Mouse (Mus musculus): ENCODE measurements around the gene Dusp9. TPM values are rescaled to one million over a fixed set of nuclear protein-coding genes. Genes with fewer than 3 reads are reported as not detected.
A peak's percentile ranks its signal among the peaks of the same experiment; 100 is the strongest.

Gene Dusp9
- polyA plus RNA-seq, 1 experiment: 8.4 TPM

DNA sequence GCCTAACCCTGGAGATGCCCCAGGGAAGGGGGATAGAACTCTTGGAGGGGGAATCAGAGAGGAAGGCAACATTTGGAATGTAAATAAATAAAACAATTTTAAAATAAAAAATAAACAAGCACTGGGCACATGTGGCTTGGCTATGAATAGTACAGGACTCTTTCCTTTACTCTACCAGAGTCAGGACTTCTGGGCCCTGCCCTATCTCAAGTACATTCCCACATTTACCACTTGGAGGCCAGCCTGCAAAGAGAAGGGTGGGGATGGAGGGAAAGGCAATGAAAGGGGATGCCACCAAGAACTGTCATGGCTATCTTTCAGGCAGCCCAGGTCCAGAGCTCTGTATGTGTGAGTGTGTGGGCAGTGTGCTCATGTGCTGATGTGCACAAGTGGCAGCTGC, 19.8 kb upstream of the Dusp9 start:
- no peaks in the 10 kb centered on the region for H3K27me3 ChIP-seq (replicated peaks; ENCODE audit: control insufficient read depth, insufficient read depth, low read length)
- DNase-seq: no peak
- no peak overlapping the region for H3K4me3 ChIP-seq (ENCODE audit: insufficient read depth, low read depth, low read length)
- H3K36me3 ChIP-seq (ENCODE audit: control insufficient read depth, insufficient read depth, low read length): no peaks in the 10 kb centered on the region
- no peaks in the 10 kb centered on the region for H3K4me1 ChIP-seq (ENCODE audit: control insufficient read depth, insufficient read depth, low read length)
- TF ChIP-seq CTCF (conservative IDR thresholded peaks at IDR 0.05; ENCODE audit: insufficient read depth, insufficient read length, low read depth, low read length): no peak
- TF ChIP-seq POLR2A (IDR thresholded peaks at IDR 0.05; ENCODE audit: low read depth, low read length): no peak
- no peak overlapping the region for H3K27ac ChIP-seq (ENCODE audit: insufficient read depth, low read depth, low read length)

DNA sequence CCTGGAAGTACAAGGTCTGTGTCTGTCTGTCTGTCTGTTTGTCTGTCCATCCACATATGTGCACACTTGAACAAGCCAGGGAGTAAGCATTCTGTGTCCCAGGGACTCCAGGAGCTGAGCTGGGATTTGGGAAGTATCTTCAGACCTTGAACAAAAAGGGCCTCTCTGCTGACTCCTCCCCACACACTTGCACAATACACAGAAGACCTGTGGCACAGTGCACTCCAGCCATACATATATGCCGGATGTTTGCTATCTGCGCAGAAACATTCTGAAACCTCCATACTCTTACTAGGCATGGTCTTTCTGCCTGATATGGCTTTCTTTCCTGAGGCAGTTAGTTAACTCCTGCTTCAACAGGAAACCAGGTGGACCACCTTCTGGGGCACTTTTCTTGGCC, 19.3 kb upstream of the Dusp9 start:
- Histone ChIP-seq H3K36me3 (ENCODE audit: control insufficient read depth, insufficient read depth, low read length) (no peaks in the 10 kb centered on the region), H3K4me1 (ENCODE audit: control insufficient read depth, insufficient read depth, low read length) (no peaks in the 10 kb centered on the region), H3K4me3 (ENCODE audit: insufficient read depth, low read depth, low read length) (no peak overlapping the region), H3K27me3 (replicated peaks; ENCODE audit: control insufficient read depth, insufficient read depth, low read length) (no peaks in the 10 kb centered on the region), H3K27ac (ENCODE audit: insufficient read depth, low read depth, low read length) (no peak overlapping the region)
- no peak for DNase-seq
- no peak for TF ChIP-seq CTCF (conservative IDR thresholded peaks at IDR 0.05; ENCODE audit: insufficient read depth, insufficient read length, low read depth, low read length)
- TF ChIP-seq POLR2A (IDR thresholded peaks at IDR 0.05; ENCODE audit: low read depth, low read length): no peak
- 98% methylated on average over 2 of the region's 2 CpGs for WGBS

DNA sequence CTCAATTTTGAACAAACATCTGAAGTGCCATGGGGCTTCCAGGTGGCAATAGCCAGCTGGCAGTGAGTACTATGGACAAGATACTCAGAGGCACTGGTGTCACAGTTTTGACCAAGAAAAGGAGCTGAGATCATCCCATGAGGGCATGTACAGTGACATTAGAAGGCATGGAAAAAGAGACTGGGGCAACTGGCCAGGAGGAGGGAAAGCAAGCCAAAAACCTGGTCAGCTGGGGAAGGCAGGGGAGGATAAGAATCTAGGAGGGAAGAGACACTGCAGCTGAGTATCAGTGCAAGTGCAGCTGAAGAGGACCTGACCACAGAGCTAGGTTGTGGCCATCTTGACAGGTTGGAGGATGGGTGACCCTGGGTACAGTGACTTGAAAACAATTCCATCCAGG, 12.2 kb upstream of the Dusp9 start:
- no peak for DNase-seq
- Histone ChIP-seq H3K4me3 (ENCODE audit: insufficient read depth, low read depth, low read length) (no peak overlapping the region), H3K4me1 (ENCODE audit: control insufficient read depth, insufficient read depth, low read length) (no peaks in the 10 kb centered on the region), H3K27ac (ENCODE audit: insufficient read depth, low read depth, low read length) (no peak overlapping the region), H3K27me3 (replicated peaks; ENCODE audit: control insufficient read depth, insufficient read depth, low read length) (no peaks in the 10 kb centered on the region), H3K36me3 (ENCODE audit: control insufficient read depth, insufficient read depth, low read length) (no peaks in the 10 kb centered on the region)
- TF ChIP-seq POLR2A (IDR thresholded peaks at IDR 0.05; ENCODE audit: low read depth, low read length) (no peak), CTCF (conservative IDR thresholded peaks at IDR 0.05; ENCODE audit: insufficient read depth, insufficient read length, low read depth, low read length) (no peak)

DNA sequence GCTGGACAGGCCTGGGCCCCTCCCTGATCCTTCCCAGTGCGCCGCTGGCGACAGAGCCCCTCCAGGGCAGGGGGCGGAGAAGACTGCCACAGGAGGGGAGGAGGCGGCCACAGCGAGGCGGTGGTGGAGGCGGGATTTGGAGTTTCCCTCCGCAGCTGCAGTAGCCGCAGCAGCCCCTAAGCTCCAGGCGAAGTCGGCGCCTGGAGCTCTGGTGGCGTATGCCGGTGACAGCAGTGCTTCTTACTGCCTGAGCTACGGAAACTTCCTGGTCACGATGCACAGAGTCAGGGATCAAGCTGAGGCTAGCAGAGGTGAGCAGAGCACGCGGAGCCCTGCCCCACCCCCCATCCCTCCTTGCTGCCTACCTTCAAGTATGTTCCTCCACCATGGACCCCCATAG, 3.8 kb upstream of the Dusp9 start:
- Histone ChIP-seq H3K27me3 (replicated peaks; ENCODE audit: control insufficient read depth, insufficient read depth, low read length) (no peaks in the 10 kb centered on the region), H3K4me3 (ENCODE audit: insufficient read depth, low read depth, low read length) (no peak overlapping the region), H3K4me1 (ENCODE audit: control insufficient read depth, insufficient read depth, low read length) (no peaks in the 10 kb centered on the region), H3K27ac (ENCODE audit: insufficient read depth, low read depth, low read length) (no peak overlapping the region), H3K36me3 (ENCODE audit: control insufficient read depth, insufficient read depth, low read length) (no peaks in the 10 kb centered on the region)
- no peak for TF ChIP-seq CTCF (conservative IDR thresholded peaks at IDR 0.05; ENCODE audit: insufficient read depth, insufficient read length, low read depth, low read length)
- TF ChIP-seq POLR2A (IDR thresholded peaks at IDR 0.05; ENCODE audit: low read depth, low read length): no peak
- WGBS: 9% methylated on average over 14 of the region's 19 CpGs
- no peak for DNase-seq

DNA sequence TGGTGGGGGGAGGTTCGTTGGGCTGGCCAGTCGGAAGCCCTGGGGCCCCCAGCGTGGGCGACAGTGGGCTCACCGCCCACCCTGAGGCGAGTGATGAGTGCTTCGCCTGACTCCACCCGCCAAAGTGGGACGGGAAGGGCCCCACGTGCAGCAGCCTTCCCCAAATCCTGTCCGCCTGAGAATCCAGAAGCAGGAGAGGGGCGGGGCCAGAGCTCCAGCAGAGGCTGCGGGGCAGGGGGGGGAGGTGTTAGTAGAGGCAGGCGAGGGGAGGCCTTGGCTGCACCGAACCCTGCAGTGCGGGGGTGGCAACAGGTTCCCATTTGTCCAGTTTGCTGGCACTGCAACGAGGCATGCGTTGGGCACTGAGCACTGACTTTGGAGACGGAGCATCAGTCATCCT, 1.8 kb upstream of the Dusp9 start:
- DNase-seq: no peak
- Histone ChIP-seq H3K4me1 (ENCODE audit: control insufficient read depth, insufficient read depth, low read length) (no peaks in the 10 kb centered on the region), H3K27me3 (replicated peaks; ENCODE audit: control insufficient read depth, insufficient read depth, low read length) (no peaks in the 10 kb centered on the region), H3K4me3 (ENCODE audit: insufficient read depth, low read depth, low read length) (no peak overlapping the region), H3K27ac (ENCODE audit: insufficient read depth, low read depth, low read length) (no peak overlapping the region), H3K36me3 (ENCODE audit: control insufficient read depth, insufficient read depth, low read length) (no peaks in the 10 kb centered on the region)
- 4% methylated on average over 17 of the region's 19 CpGs for WGBS
- TF ChIP-seq CTCF (conservative IDR thresholded peaks at IDR 0.05; ENCODE audit: insufficient read depth, insufficient read length, low read depth, low read length) (no peak), POLR2A (IDR thresholded peaks at IDR 0.05; ENCODE audit: low read depth, low read length) (no peak)

DNA sequence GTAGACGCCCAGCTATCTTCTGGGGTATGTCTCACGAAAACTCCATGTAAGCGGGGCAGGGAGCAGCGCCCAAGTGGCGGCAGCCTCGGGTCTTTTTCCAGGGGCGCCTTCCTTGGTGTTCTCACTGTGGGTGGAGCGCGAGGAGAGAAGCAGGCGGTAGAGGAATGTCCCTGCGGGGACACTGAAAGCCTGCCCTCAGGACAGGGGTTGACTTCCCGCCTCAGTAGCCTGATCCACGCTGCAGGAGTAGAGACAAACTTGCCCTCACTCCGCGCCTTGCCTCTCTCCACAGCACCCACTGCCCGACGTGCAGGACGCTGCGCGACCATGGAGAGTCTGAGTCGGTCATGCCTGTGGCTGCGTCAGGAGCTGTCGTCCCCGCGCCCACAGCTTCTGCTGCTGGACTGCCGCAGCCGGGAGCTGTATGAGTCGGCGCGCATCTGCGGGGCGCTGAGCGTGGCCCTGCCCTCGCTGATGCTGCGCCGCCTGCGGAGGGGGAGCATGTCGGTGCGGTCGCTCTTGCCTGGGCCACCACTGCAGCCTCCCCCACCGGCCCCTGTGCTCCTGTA, 766 bp downstream of the Dusp9 start:
- H3K27ac ChIP-seq (ENCODE audit: insufficient read depth, low read depth, low read length): no peak overlapping the region
- H3K27me3 ChIP-seq (replicated peaks; ENCODE audit: control insufficient read depth, insufficient read depth, low read length): no peaks in the 10 kb centered on the region
- no peaks in the 10 kb centered on the region for H3K4me1 ChIP-seq (ENCODE audit: control insufficient read depth, insufficient read depth, low read length)
- no peak for TF ChIP-seq CTCF (conservative IDR thresholded peaks at IDR 0.05; ENCODE audit: insufficient read depth, insufficient read length, low read depth, low read length)
- TF ChIP-seq POLR2A (IDR thresholded peaks at IDR 0.05; ENCODE audit: low read depth, low read length): no peak
- H3K36me3 ChIP-seq (ENCODE audit: control insufficient read depth, insufficient read depth, low read length): no peaks in the 10 kb centered on the region
- no peak for DNase-seq
- WGBS: 6% methylated on average over 39 of the region's 41 CpGs
- H3K4me3 ChIP-seq (ENCODE audit: insufficient read depth, low read depth, low read length): peak overlapping the region; percentile 45

DNA sequence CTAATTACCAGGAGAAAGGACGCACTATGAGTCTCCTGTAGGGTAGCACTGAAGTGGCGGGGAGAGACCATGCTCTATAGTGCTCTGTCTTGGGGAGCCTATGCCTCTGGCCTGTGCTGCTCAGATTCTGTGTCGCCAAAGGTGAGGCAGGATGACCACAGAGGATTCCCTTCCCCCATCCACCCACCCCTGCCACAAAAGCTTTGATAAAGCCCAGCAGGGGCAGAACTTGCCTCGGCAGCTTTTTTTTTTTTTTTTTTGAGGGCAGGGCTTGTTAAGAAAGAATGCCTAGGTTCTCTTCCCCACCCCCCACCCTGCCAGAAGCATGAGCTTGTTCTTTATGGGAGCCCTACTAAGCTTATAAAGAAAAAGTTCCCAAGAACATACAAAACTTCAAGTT, 5.9 kb downstream of the Dusp9 start:
- TF ChIP-seq CTCF (conservative IDR thresholded peaks at IDR 0.05; ENCODE audit: insufficient read depth, insufficient read length, low read depth, low read length) (no peak), POLR2A (IDR thresholded peaks at IDR 0.05; ENCODE audit: low read depth, low read length) (no peak)
- no peak for DNase-seq
- no peak overlapping the region for H3K4me3 ChIP-seq (ENCODE audit: insufficient read depth, low read depth, low read length)
- WGBS: 55% methylated on average over 4 of the region's 4 CpGs
- no peak overlapping the region for H3K27ac ChIP-seq (ENCODE audit: insufficient read depth, low read depth, low read length)
- H3K36me3 ChIP-seq (ENCODE audit: control insufficient read depth, insufficient read depth, low read length): no peaks in the 10 kb centered on the region
- no peaks in the 10 kb centered on the region for H3K27me3 ChIP-seq (replicated peaks; ENCODE audit: control insufficient read depth, insufficient read depth, low read length)
- H3K4me1 ChIP-seq (ENCODE audit: control insufficient read depth, insufficient read depth, low read length): no peaks in the 10 kb centered on the region

DNA sequence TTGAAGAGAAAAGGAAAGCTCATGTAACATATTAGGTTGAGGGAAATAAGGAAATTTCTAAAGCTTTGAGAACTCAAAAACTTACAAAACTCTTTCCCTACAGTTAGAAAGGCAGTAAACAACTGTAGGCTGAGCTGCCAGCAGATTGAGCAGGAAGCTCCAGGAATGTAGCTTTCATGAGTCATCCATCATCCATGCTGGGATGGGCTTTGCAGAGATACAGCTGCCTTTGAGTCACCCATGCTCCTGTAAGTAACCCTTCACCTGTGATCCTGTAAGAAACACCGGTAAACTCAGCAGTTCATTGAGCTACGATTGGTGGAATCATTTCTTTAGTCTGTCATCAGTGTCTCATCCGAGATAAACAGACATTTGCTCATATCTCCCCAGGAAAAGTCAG, 11.7 kb downstream of the Dusp9 start:
- Histone ChIP-seq H3K4me3 (ENCODE audit: insufficient read depth, low read depth, low read length) (no peak overlapping the region), H3K27me3 (replicated peaks; ENCODE audit: control insufficient read depth, insufficient read depth, low read length) (no peaks in the 10 kb centered on the region), H3K36me3 (ENCODE audit: control insufficient read depth, insufficient read depth, low read length) (no peaks in the 10 kb centered on the region), H3K27ac (ENCODE audit: insufficient read depth, low read depth, low read length) (no peak overlapping the region), H3K4me1 (ENCODE audit: control insufficient read depth, insufficient read depth, low read length) (no peaks in the 10 kb centered on the region)
- WGBS: 55% methylated on average over 3 of the region's 3 CpGs
- no peak for DNase-seq
- TF ChIP-seq CTCF (conservative IDR thresholded peaks at IDR 0.05; ENCODE audit: insufficient read depth, insufficient read length, low read depth, low read length) (no peak), POLR2A (IDR thresholded peaks at IDR 0.05; ENCODE audit: low read depth, low read length) (no peak)
